Mouse (Mus musculus) liver, embryonic 14.5 days (tissue): Measurements from ENCODE around the gene Wdr73.

ENCODE experiments used
- CTCF ChIP-seq: IDR thresholded peaks from 2 replicates; pipeline ENCODE4 v1.5.1; 2016; ENCODE audit warnings: antibody characterized with exemption, low read depth, control low read depth
- EP300 ChIP-seq: IDR thresholded peaks from 2 replicates; pipeline ENCODE4 v1.6.1; 2016; ENCODE audit warnings: antibody characterized with exemption, low read depth

DNA sequence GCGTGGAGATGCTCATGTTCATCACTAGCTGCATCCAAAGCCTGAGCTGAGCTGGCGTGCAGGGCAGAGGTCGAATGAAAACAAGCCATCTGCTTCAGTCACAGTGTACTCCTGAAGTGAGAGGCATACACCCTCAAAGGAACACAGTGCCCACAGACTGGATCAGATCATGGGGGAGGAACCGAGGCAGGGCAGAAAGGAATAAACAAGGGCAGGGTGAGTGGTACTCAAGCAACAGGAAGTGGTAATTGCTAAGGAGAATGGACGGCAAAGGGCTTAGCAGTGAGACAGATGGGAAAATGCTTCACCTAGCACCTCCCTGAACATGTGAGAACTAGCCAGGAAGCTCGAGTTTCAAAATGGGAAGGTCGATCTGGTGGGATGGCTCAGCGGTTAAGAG lies 11.4 kb upstream of the Wdr73 start:
- TF ChIP-seq EP300, result no peak
- no peak for TF ChIP-seq CTCF
